Mouse (Mus musculus): ENCODE data around the gene Homer1.

Gene Homer1

GRCm38 (mm10) chr13:93299316-93299715 lies at the start of gene Homer1:
TSS of gene Homer1 (plus strand) at chr13:93299635.
- no peak for DNase-seq (ENCODE audit: extremely low spot score)

GRCm38 (mm10) chr13:93251732-93252131 lies 47.7 kb upstream of the Homer1 start:
- DNase-seq (ENCODE audit: extremely low spot score) = no peak

GRCm38 (mm10) chr13:93252175-93252574 lies 47.3 kb upstream of the Homer1 start:
- DNase-seq (ENCODE audit: extremely low spot score) = no peak

- DNase-seq (ENCODE audit: extremely low spot score) = no peak
Observed at GRCm38 (mm10) chr13:93252941-93253340, 46.5 kb upstream of the Homer1 start.

- no peak for DNase-seq (ENCODE audit: extremely low spot score)
Observed at GRCm38 (mm10) chr13:93267151-93267550, 32.3 kb upstream of the Homer1 start.

GRCm38 (mm10) chr13:93300581-93300980 lies 1.1 kb downstream of the Homer1 start:
- DNase-seq (ENCODE audit: extremely low spot score) = no peak

- DNase-seq (ENCODE audit: extremely low spot score) = no peak
Observed at GRCm38 (mm10) chr13:93301060-93301459, 1.6 kb downstream of the Homer1 start.

- no peak for DNase-seq (ENCODE audit: extremely low spot score)
Observed at GRCm38 (mm10) chr13:93302846-93303562, 3.6 kb downstream of the Homer1 start.

- DNase-seq (ENCODE audit: extremely low spot score) = peak; percentile 97
Observed at GRCm38 (mm10) chr13:93303563-93304250, 4.3 kb downstream of the Homer1 start.

GRCm38 (mm10) chr13:93304251-93305001 lies 5.0 kb downstream of the Homer1 start:
- DNase-seq (ENCODE audit: extremely low spot score) = peak; percentile 70

- DNase-seq (ENCODE audit: extremely low spot score) = no peak
Observed at GRCm38 (mm10) chr13:93305149-93305548, 5.7 kb downstream of the Homer1 start.

- peak; percentile 19 for DNase-seq (ENCODE audit: extremely low spot score)
Observed at GRCm38 (mm10) chr13:93305636-93306035, 6.2 kb downstream of the Homer1 start.

GRCm38 (mm10) chr13:93306545-93306944 lies 7.1 kb downstream of the Homer1 start:
- DNase-seq (ENCODE audit: extremely low spot score) = no peak

- no peak for DNase-seq (ENCODE audit: extremely low spot score)
Observed at GRCm38 (mm10) chr13:93307700-93308099, 8.3 kb downstream of the Homer1 start.

GRCm38 (mm10) chr13:93309295-93309694 lies 9.9 kb downstream of the Homer1 start:
- no peak for DNase-seq (ENCODE audit: extremely low spot score)

GRCm38 (mm10) chr13:93312518-93312917 lies 13.1 kb downstream of the Homer1 start:
- DNase-seq (ENCODE audit: extremely low spot score) = no peak

GRCm38 (mm10) chr13:93314322-93314721 lies 14.9 kb downstream of the Homer1 start:
- DNase-seq (ENCODE audit: extremely low spot score) = no peak

- no peak for DNase-seq (ENCODE audit: extremely low spot score)
Observed at GRCm38 (mm10) chr13:93320089-93320488, 20.7 kb downstream of the Homer1 start.

GRCm38 (mm10) chr13:93326326-93326725 lies 26.9 kb downstream of the Homer1 start:
- no peak for DNase-seq (ENCODE audit: extremely low spot score)

- DNase-seq (ENCODE audit: extremely low spot score) = no peak
Observed at GRCm38 (mm10) chr13:93331721-93332120, 32.3 kb downstream of the Homer1 start.

GRCm38 (mm10) chr13:93332491-93332890 lies 33.1 kb downstream of the Homer1 start:
- DNase-seq (ENCODE audit: extremely low spot score) = no peak

GRCm38 (mm10) chr13:93335337-93335736 lies 35.9 kb downstream of the Homer1 start:
- DNase-seq (ENCODE audit: extremely low spot score) = no peak

- DNase-seq (ENCODE audit: extremely low spot score) = no peak
Observed at GRCm38 (mm10) chr13:93338394-93338793, 39.0 kb downstream of the Homer1 start.
